15 mouse cellular contexts compared by ENCODE assay signal in genomic region chr13:112424635-112425034, GRCm38 (mm10). TPM values are rescaled to one million over a fixed set of nuclear protein-coding genes. Genes with fewer than 3 reads are reported as not detected.
DNase-seq lines count a peak whose midpoint lies in the region; ATAC-seq and TF ChIP-seq lines count a peak whose summit lies in the region.
"Had no signal": no experiment of that assay in that cellular context is flagged by ENCODE, and none has a peak within 500 bp of the region (broad histone marks: within the 10 kb centered on the region; RNA-seq: fewer than 3 reads in every experiment).

No protein-coding gene starts in this region.

- H3K27ac ChIP-seq in spleen, adult 2 months (ENCODE audit: insufficient read depth, low read length) = no peak overlapping the region; the same call in 1 of the 2 replicates
- H3K27ac ChIP-seq: forebrain, embryonic 10.5 days; gastrocnemius, adult 2 months; hindbrain, embryonic 12.5 days; midbrain, embryonic 12.5 days; stomach, postnatal 0 days had no signal

- no peaks in the 10 kb centered on the region for H3K27me3 ChIP-seq in spleen, adult 2 months (ENCODE audit: control insufficient read depth, insufficient read depth, low read length)
- H3K27me3 ChIP-seq: hindbrain, embryonic 12.5 days; midbrain, embryonic 12.5 days had no signal

- TF ChIP-seq CTCF in spleen, adult 2 months (IDR thresholded peaks at IDR 0.05; ENCODE audit: extremely low read depth, insufficient read depth, insufficient read length, insufficient replicate concordance) = no peak

- TF ChIP-seq POLR2A in spleen, adult 2 months (IDR thresholded peaks at IDR 0.05; ENCODE audit: low read depth, low read length) = no peak

- ATAC-seq in inflammation-experienced regulatory T-cells, adult 6 months = peak; percentile 48

- DNase-seq in adrenal gland, adult 2 months = peak; percentile 64
- no peak for DNase-seq in adrenal gland, adult 18-20 months (ENCODE audit: low spot score in 2 of 2)
- peak; percentile 29 to 69 for DNase-seq in spleen, adult 2 months (ENCODE audit: low read depth in 1 of 2, low spot score in 2 of 2)
- DNase-seq in spleen, postnatal 10 days (ENCODE audit: low spot score in 2 of 2) = no peak
- DNase-seq in thymus, postnatal 25 days = peak; percentile 74
- DNase-seq in frontal cortex, postnatal 14 days (ENCODE audit: low spot score in 2 of 2) = no peak
- no peak for DNase-seq in kidney, adult 9 months
- DNase-seq: cerebellum, adult 18-20 months; gastrocnemius, adult 2 months; layer of hippocampus, postnatal 36 days had no signal

- 20% methylated on average over 7 of the region's 7 CpGs for WGBS in spleen, adult 2 months

- peaks cover 26% of the 10 kb centered on the region for H3K4me1 ChIP-seq in spleen, adult 2 months (ENCODE audit: control insufficient read depth, insufficient read depth, insufficient read length)
- H3K4me1 ChIP-seq: forebrain, embryonic 10.5 days; midbrain, embryonic 12.5 days had no signal

- H3K4me3 ChIP-seq in spleen, adult 2 months (ENCODE audit: extremely low read depth, insufficient read depth, insufficient read length) = no peak overlapping the region
- H3K4me3 ChIP-seq: forebrain, embryonic 10.5 days; gastrocnemius, adult 2 months; hindbrain, embryonic 12.5 days; midbrain, embryonic 12.5 days had no signal

- H3K36me3 ChIP-seq in spleen, adult 2 months (ENCODE audit: control insufficient read depth, insufficient read depth, low read length) = no peaks in the 10 kb centered on the region
- H3K36me3 ChIP-seq: forebrain, embryonic 10.5 days; hindbrain, embryonic 12.5 days; midbrain, embryonic 12.5 days had no signal

RNA-seq across cellular contexts. Expression of gene Il6st, which starts 39.2 kb away (rescaled TPM):
- total RNA-seq in adrenal gland, adult 2 months (2021) = 100 to 1,000 TPM; 339 to 355 TPM
- polyA plus RNA-seq in adrenal gland, adult 2 months (2012; rRNA removed) = 27.8 and 44.4 TPM in 2 replicates
- total RNA-seq in adrenal gland, adult 18-20 months (2021) = 100 to 1,000 TPM; 266 to 319 TPM
- 19.5 and 20.7 TPM in 2 replicates for polyA plus RNA-seq in spleen, adult 2 months (2012; rRNA removed)
- 10 to 100 TPM; 14.1 to 58.2 (median 51.0) TPM for polyA plus RNA-seq in inflammation-experienced regulatory T-cells, adult 6 months (2017; shearing (Covaris generic))

Comparison
In these comparisons a context has a peak if more than half of its experiments do, and no peak if none do; other contexts are left out.
1. DNase-seq: peak in adrenal gland, adult 2 months (single experiment), spleen, adult 2 months (2 of 2) and thymus, postnatal 25 days (single experiment); none in adrenal gland, adult 18-20 months (0 of 2), spleen, postnatal 10 days (0 of 2), frontal cortex, postnatal 14 days (0 of 2) and kidney, adult 9 months (single experiment).